26 mouse cellular contexts compared by ENCODE assay signal in genomic region chr11:22825548-22825947, GRCm38 (mm10). TPM values are rescaled to one million over a fixed set of nuclear protein-coding genes. Genes with fewer than 3 reads are reported as not detected.
DNase-seq lines count a peak whose midpoint lies in the region; ATAC-seq and TF ChIP-seq lines count a peak whose summit lies in the region.
"Had no signal": no experiment of that assay in that cellular context is flagged by ENCODE, and none has a peak within 500 bp of the region (broad histone marks: within the 10 kb centered on the region; RNA-seq: fewer than 3 reads in every experiment).

No protein-coding gene starts in this region.

- TF ChIP-seq RAD21 in CH12.LX (IDR thresholded peaks at IDR 0.05; ENCODE audit: low read depth, low read length): peak; percentile 27
- TF ChIP-seq RAD21 in MEL (IDR thresholded peaks at IDR 0.05; ENCODE audit: low read depth, low read length): peak; percentile 37

- no peak for TF ChIP-seq POLR2A in CH12.LX (IDR thresholded peaks at IDR 0.05; ENCODE audit: low read depth, low read length)
- no peak for TF ChIP-seq POLR2A in MEL (IDR thresholded peaks at IDR 0.05; ENCODE audit: control insufficient read depth in 1 of 2, insufficient read depth in 1 of 2, low read depth in 1 of 2, low read length in 2 of 2, poor library complexity in 1 of 2)

- dilution Hi-C loops in CH12.LX (cut with MboI; ENCODE audit: extremely low pct_ligation_motif_present, extremely low pct_unique_long_range_greater_than_20kb, low sequenced_read_pairs): no loop called here

- no peaks in the 10 kb centered on the region; the same call in 1 of the 2 replicates for H3K79me2 ChIP-seq in CH12.LX (replicated peaks; ENCODE audit: control insufficient read depth, extremely low read depth, insufficient read depth, poor library complexity, severe bottlenecking)
- H3K79me2 ChIP-seq in MEL (ENCODE audit: control insufficient read depth, insufficient read depth, low read length, poor library complexity): no peaks in the 10 kb centered on the region

- no peak for DNase-seq in layer of hippocampus, adult 2 months (ENCODE audit: low spot score in 2 of 2)
- DNase-seq in layer of hippocampus, postnatal 36 days: no peak
- no peak for DNase-seq in CH12.LX (ENCODE audit: extremely low read depth)
- no peak for DNase-seq in MEL (ENCODE audit: low read depth, low spot score)
- no peak for DNase-seq in left cerebral cortex, adult 11 months (ENCODE audit: low spot score)
- DNase-seq: adrenal gland, postnatal 10 days; adrenal gland, postnatal 36 days; cerebellum, adult 18-20 months; cerebellum, adult 9-10 months; cerebellum, postnatal 14 days; forebrain, postnatal 0 days; gastrocnemius, adult 2 months; gastrocnemius, postnatal 14 days; heart, adult 18-20 months; heart, postnatal 14 days; heart, postnatal 4 days had no signal

- H3K27me3 ChIP-seq in CH12.LX (replicated peaks): no peaks in the 10 kb centered on the region
- H3K27me3 ChIP-seq in MEL (ENCODE audit: control insufficient read depth in 1 of 2, insufficient read depth in 2 of 2, low read length in 2 of 2): no peaks in the 10 kb centered on the region
- H3K27me3 ChIP-seq in kidney, embryonic 15.5 days: no peaks in the 10 kb centered on the region
- H3K27me3 ChIP-seq: embryonic facial prominence, embryonic 12.5 days; embryonic facial prominence, embryonic 15.5 days; heart, embryonic 13.5 days; Patski had no signal

- H3K4me3 ChIP-seq in layer of hippocampus, adult 2 months: no peak overlapping the region
- H3K4me3 ChIP-seq in CH12.LX (replicated peaks in 1 of 3; ENCODE audit: low read depth in 2 of 3, low read length in 2 of 3, poor library complexity in 1 of 3) (no peak overlapping the region), MEL (ENCODE audit: control insufficient read depth in 1 of 2, insufficient read depth in 1 of 2, low read depth in 2 of 2, low read length in 2 of 2) (no peak overlapping the region)
- no peak overlapping the region for H3K4me3 ChIP-seq in kidney, embryonic 15.5 days (replicated peaks)
- H3K4me3 ChIP-seq: embryonic facial prominence, embryonic 12.5 days; embryonic facial prominence, embryonic 15.5 days; gastrocnemius, adult 2 months; heart, embryonic 10.5 days; heart, embryonic 13.5 days had no signal

- no peak overlapping the region for H3K27ac ChIP-seq in layer of hippocampus, adult 2 months
- no peak overlapping the region for H3K27ac ChIP-seq in CH12.LX (ENCODE audit: insufficient read depth, low read depth)
- H3K27ac ChIP-seq in MEL (ENCODE audit: control insufficient read depth, low read depth, low read length): no peak overlapping the region
- H3K27ac ChIP-seq in kidney, embryonic 15.5 days: no peak overlapping the region
- H3K27ac ChIP-seq: embryonic facial prominence, embryonic 12.5 days; embryonic facial prominence, embryonic 15.5 days; gastrocnemius, adult 2 months; heart, embryonic 10.5 days; heart, embryonic 13.5 days; hindbrain, embryonic 14.5 days; hindbrain, postnatal 0 days had no signal

- ATAC-seq in kidney, embryonic 15.5 days (replicated peaks; ENCODE audit: low FRiP score): no peak
- ATAC-seq: CD4-positive, CD25-positive, alpha-beta regulatory T cell, adult 4 months; forebrain, embryonic 14.5 days; forebrain, postnatal 0 days; hindbrain, postnatal 0 days; Patski had no signal

- TF ChIP-seq EP300 in CH12.LX (IDR thresholded peaks at IDR 0.05; ENCODE audit: low read length) (no peak), MEL (IDR thresholded peaks at IDR 0.05; ENCODE audit: low read depth in 1 of 2, low read length in 2 of 2) (no peak)

- TF ChIP-seq CTCF in layer of hippocampus, adult 2 months (conservative IDR thresholded peaks at IDR 0.05): peak; percentile 20; the same call in 1 of the 2 replicates
- TF ChIP-seq CTCF in CH12.LX (conservative IDR thresholded peaks at IDR 0.05 in 1 of 2, IDR thresholded peaks at IDR 0.05 in 1 of 2; ENCODE audit: low read depth in 2 of 2, low read length in 2 of 2) (peak in 1 of 2 experiments; percentile 34; a peak in 2 of 4 replicates), MEL (IDR thresholded peaks at IDR 0.05 in 2 of 3, conservative IDR thresholded peaks at IDR 0.05 in 1 of 3; ENCODE audit: control insufficient read depth in 1 of 3, insufficient read depth in 1 of 3, low read depth in 2 of 3, low read length in 3 of 3, poor library complexity in 1 of 3, severe bottlenecking in 1 of 3) (peak in 2 of 3 experiments; percentile 10 to 36; a peak in 2 of 6 replicates)

- H3K9ac ChIP-seq in CH12.LX (ENCODE audit: insufficient read depth, low read depth) (no peak overlapping the region), MEL (ENCODE audit: control insufficient read depth, low read depth, low read length, poor library complexity, severe bottlenecking) (no peak overlapping the region)
- no peak overlapping the region for H3K9ac ChIP-seq in kidney, embryonic 15.5 days
- H3K9ac ChIP-seq: embryonic facial prominence, embryonic 12.5 days; embryonic facial prominence, embryonic 15.5 days; forebrain, postnatal 0 days; heart, embryonic 13.5 days; hindbrain, embryonic 14.5 days had no signal

- 95% methylated on average over 1 of the region's 1 CpGs for WGBS in kidney, embryonic 15.5 days

- H3K9me3 ChIP-seq in CH12.LX (replicated peaks; ENCODE audit: low read length) (peaks cover 10% of the 10 kb centered on the region), MEL (replicated peaks; ENCODE audit: insufficient read depth, low read length) (no peaks in the 10 kb centered on the region)
- no peaks in the 10 kb centered on the region for H3K9me3 ChIP-seq in kidney, embryonic 15.5 days (replicated peaks)
- H3K9me3 ChIP-seq: embryonic facial prominence, embryonic 12.5 days; embryonic facial prominence, embryonic 15.5 days; heart, embryonic 10.5 days; heart, embryonic 13.5 days had no signal

- H3K36me3 ChIP-seq in CH12.LX (replicated peaks in 1 of 2; ENCODE audit: control insufficient read depth in 1 of 2, insufficient read depth in 1 of 2, low read length in 1 of 2) (peaks cover 11 to 63% of the 10 kb centered on the region in 2 experiments), MEL (ENCODE audit: control insufficient read depth in 1 of 2, insufficient read depth in 2 of 2, low read length in 2 of 2) (peaks cover 0 to 11% of the 10 kb centered on the region in 2 experiments; a peak in 2 of 4 replicates)
- H3K36me3 ChIP-seq in kidney, embryonic 15.5 days: no peaks in the 10 kb centered on the region
- H3K36me3 ChIP-seq: embryonic facial prominence, embryonic 12.5 days; embryonic facial prominence, embryonic 15.5 days; heart, embryonic 10.5 days; heart, embryonic 13.5 days had no signal

- no peak overlapping the region for H3K4me2 ChIP-seq in CH12.LX (ENCODE audit: insufficient read depth, low read depth, poor library complexity, severe bottlenecking)
- H3K4me2 ChIP-seq in kidney, embryonic 15.5 days: no peak overlapping the region
- H3K4me2 ChIP-seq: embryonic facial prominence, embryonic 12.5 days; embryonic facial prominence, embryonic 15.5 days; heart, embryonic 13.5 days; hindbrain, embryonic 14.5 days had no signal

- H3K4me1 ChIP-seq in CH12.LX (ENCODE audit: control insufficient read depth in 1 of 2, insufficient read depth in 2 of 2) (peaks cover 16 to 43% of the 10 kb centered on the region in 2 experiments), MEL (ENCODE audit: control insufficient read depth in 1 of 2, insufficient read depth in 2 of 2, low read length in 2 of 2) (peaks cover 8 to 13% of the 10 kb centered on the region in 2 experiments)
- H3K4me1 ChIP-seq in kidney, embryonic 15.5 days: peaks cover 9% of the 10 kb centered on the region
- H3K4me1 ChIP-seq: embryonic facial prominence, embryonic 12.5 days had no signal

- in situ Hi-C loops in CH12.LX (cut with MboI; ENCODE audit: low pct_ligation_motif_present, low pct_unique_long_range_greater_than_20kb, low sequenced_read_pairs): no loop called here

TF ChIP-seq in CH12.LX, 34 proteins besides CTCF, POLR2A, EP300 and RAD21:
- no peak for TF ChIP-seq ZMIZ1 (IDR thresholded peaks at IDR 0.05; ENCODE audit: low read depth, low read length)
- peak; percentile 51 for TF ChIP-seq SMC3 (IDR thresholded peaks at IDR 0.05; ENCODE audit: low read depth, low read length)

TF ChIP-seq in MEL, 35 proteins besides CTCF, POLR2A, EP300 and RAD21:
- TF ChIP-seq MAX (IDR thresholded peaks at IDR 0.05; ENCODE audit: low read length) (no peak), POLR2AphosphoS2 (IDR thresholded peaks at IDR 0.05; ENCODE audit: low read length) (no peak), SMC3 (IDR thresholded peaks at IDR 0.05; ENCODE audit: low read depth, low read length) (peak; percentile 50)
TF ChIP-seq in MEL: peak in this region for 1.

RNA-seq across cellular contexts. Expression of gene B3gnt2, which starts 35.2 kb away (rescaled TPM):
- total RNA-seq in layer of hippocampus, adult 2 months (2021): 10 to 100 TPM; 12.8 to 18.3 TPM
- 10 to 100 TPM; 12.2 to 17.4 TPM for total RNA-seq in layer of hippocampus, postnatal 36 days (2021)
- 74.6 and 77.4 TPM in 2 replicates for total RNA-seq in CH12.LX (2012; rRNA removed)
- 62.2 and 75.2 TPM in 2 replicates for total RNA-seq in CH12.LX (2014; rRNA removed)
- 96.0 and 111 TPM in 2 replicates for polyA plus RNA-seq in CH12.LX (2012; ENCODE audit: insufficient read length, low read depth)
- total RNA-seq in MEL (2012; rRNA removed): 36.7 and 36.8 TPM in 2 replicates
- 10 to 100 TPM in 1 of 2 experiments, not detected in 1; 66.4 TPM for polyA plus RNA-seq in MEL (2012; ENCODE audit: insufficient read depth in 1 of 2, insufficient read length in 2 of 2, low read depth in 1 of 2, low replicate concordance in 2 of 2, missing spikeins in 1 of 2)
- polyA plus RNA-seq in kidney, embryonic 15.5 days (2015; fragmentation: Nextera tagmentation; extraction: Ambion mirVana): 9.3 and 10.6 TPM in 2 replicates
